Mouse (Mus musculus) stomach, embryonic 14.5 days (tissue): ENCODE measurements around the gene Abcb5. TPM values are rescaled to one million over a fixed set of nuclear protein-coding genes. Genes with fewer than 3 reads are reported as not detected.

Source experiments
- ATAC-seq: fragments of 200-750 bp; cut with Nextera tagmentation; 2 replicates; pipeline ENCODE4 v1.8.0; 2017; ENCODE audit warnings: low read depth, moderate TSS enrichment; ENCODE audit not compliant: insufficient number of reproducible peaks, insufficient read depth, low FRiP score
- H3K27ac ChIP-seq: fragments of 300-500 bp; sonication (generic); 2 replicates; pipeline ENCODE4 v1.5.1; 2014; ENCODE audit warnings: mild to moderate bottlenecking, low read length, moderate library complexity, mixed read lengths
- H3K27me3 ChIP-seq: fragments of 300-500 bp; sonication (generic); 2 replicates; pipeline ENCODE4 v1.6.1; 2014; ENCODE audit warnings: low read length, control low read depth, mixed read lengths; ENCODE audit not compliant: control insufficient read depth, insufficient read depth
- H3K36me3 ChIP-seq: fragments of 300-500 bp; sonication (generic); 2 replicates; pipeline ENCODE4 v1.6.1; 2014; ENCODE audit warnings: mild to moderate bottlenecking, control low read depth, low read length, moderate library complexity, mixed read lengths; ENCODE audit not compliant: control insufficient read depth, insufficient read depth
- H3K4me1 ChIP-seq: fragments of 300-500 bp; sonication (generic); 2 replicates; pipeline ENCODE4 v1.6.1; 2014; ENCODE audit warnings: low read length, control low read depth, mixed read lengths; ENCODE audit not compliant: control insufficient read depth, insufficient read depth
- H3K4me2 ChIP-seq: fragments of 300-500 bp; sonication (generic); replicated peaks from 2 replicates; pipeline ENCODE4 v1.6.1; 2014; ENCODE audit warnings: low read depth, low read length, control low read depth
- H3K4me3 ChIP-seq: fragments of 300-500 bp; sonication (generic); 2 replicates; pipeline ENCODE4 v1.5.1; 2014; ENCODE audit warnings: low read depth, low read length, control low read depth
- H3K9ac ChIP-seq: fragments of 300-500 bp; sonication (generic); replicated peaks from 2 replicates; pipeline ENCODE4 v1.6.1; 2014; ENCODE audit warnings: low read depth, mild to moderate bottlenecking, control low read depth, low read length, moderate library complexity, mixed read lengths
- H3K9me3 ChIP-seq: fragments of 300-500 bp; sonication (generic); 2 replicates; pipeline ENCODE4 v1.6.1; 2016; ENCODE audit warnings: low read depth, low read length, control low read depth; ENCODE audit not compliant: control insufficient read depth
- WGBS: fragments of 180-500 bp; shearing (Covaris S2); extraction: QIAGEN DNeasy Blood & Tissue Kit; methylation state at CpG from one replicate; pipeline ENCODE4 v1.1.7; 2014; 5-methylcytosine and 5-hydroxymethylcytosine counted together
- polyA plus RNA-seq: library from polyadenylated mRNA; unstranded; fragments of >200 nt; fragmentation: Nextera tagmentation; extraction: Ambion mirVana; gene quantifications from 2 replicates; pipeline ENCODE4 v1.2.1, GENCODE M21; 2014

Gene Abcb5
- polyA plus RNA-seq, 1 experiment from 2014 or later: not detected

- WGBS: 74% methylated on average over 2 of the region's 2 CpGs
- H3K27ac ChIP-seq: no peak overlapping the region
- H3K4me1 ChIP-seq: no peaks in the 10 kb centered on the region
- no peak for ATAC-seq
- H3K36me3 ChIP-seq: no peaks in the 10 kb centered on the region
- H3K27me3 ChIP-seq: no peaks in the 10 kb centered on the region
- no peaks in the 10 kb centered on the region for H3K9me3 ChIP-seq
- H3K9ac ChIP-seq: no peak overlapping the region
- no peak overlapping the region for H3K4me3 ChIP-seq
- no peak overlapping the region for H3K4me2 ChIP-seq
These were observed 55.9 kb downstream of the Abcb5 start for GRCm38 (mm10) chr12:118910360-118910759.

- Histone ChIP-seq H3K9me3 (no peaks in the 10 kb centered on the region), H3K27ac (no peak overlapping the region), H3K4me2 (no peak overlapping the region), H3K9ac (no peak overlapping the region), H3K27me3 (no peaks in the 10 kb centered on the region), H3K4me3 (no peak overlapping the region), H3K36me3 (no peaks in the 10 kb centered on the region), H3K4me1 (no peaks in the 10 kb centered on the region; the same call in 1 of the 2 replicates)
- WGBS: 28% methylated on average over 5 of the region's 5 CpGs
- no peak; the same call in 1 of the 2 replicates for ATAC-seq
These were observed 64.0 kb downstream of the Abcb5 start for GRCm38 (mm10) chr12:118902249-118902648.

- no peaks in the 10 kb centered on the region for H3K27me3 ChIP-seq
- 43% methylated on average over 2 of the region's 2 CpGs for WGBS
- ATAC-seq: peak; percentile 42; the same call in 1 of the 2 replicates
- no peaks in the 10 kb centered on the region for H3K36me3 ChIP-seq
- H3K4me3 ChIP-seq: no peak overlapping the region
- no peaks in the 10 kb centered on the region for H3K9me3 ChIP-seq
- H3K27ac ChIP-seq: no peak overlapping the region
- H3K9ac ChIP-seq: no peak overlapping the region
- H3K4me2 ChIP-seq: no peak overlapping the region
- H3K4me1 ChIP-seq: no peaks in the 10 kb centered on the region
These were observed 78.3 kb downstream of the Abcb5 start for GRCm38 (mm10) chr12:118887964-118888363.

- no peak for ATAC-seq
- no peaks in the 10 kb centered on the region for H3K36me3 ChIP-seq
- H3K4me2 ChIP-seq: no peak overlapping the region
- no peak overlapping the region for H3K4me3 ChIP-seq
- H3K27me3 ChIP-seq: no peaks in the 10 kb centered on the region
- H3K9ac ChIP-seq: no peak overlapping the region
- no peaks in the 10 kb centered on the region for H3K9me3 ChIP-seq
- no peak overlapping the region for H3K27ac ChIP-seq
- no peaks in the 10 kb centered on the region for H3K4me1 ChIP-seq
These were observed 83.4 kb downstream of the Abcb5 start for GRCm38 (mm10) chr12:118882790-118883189.

GRCm38 (mm10) chr12:118872673-118873072, 93.5 kb downstream of the Abcb5 start:
- H3K4me2 ChIP-seq: no peak overlapping the region
- no peak overlapping the region for H3K9ac ChIP-seq
- H3K9me3 ChIP-seq: no peaks in the 10 kb centered on the region
- no peak for ATAC-seq
- 58% methylated on average over 8 of the region's 8 CpGs for WGBS
- no peak overlapping the region for H3K27ac ChIP-seq
- H3K27me3 ChIP-seq: no peaks in the 10 kb centered on the region
- H3K4me1 ChIP-seq: no peaks in the 10 kb centered on the region
- no peak overlapping the region for H3K4me3 ChIP-seq
- no peaks in the 10 kb centered on the region for H3K36me3 ChIP-seq

GRCm38 (mm10) chr12:118856151-118856550, 110.1 kb downstream of the Abcb5 start:
- H3K9me3 ChIP-seq: no peaks in the 10 kb centered on the region
- no peak for ATAC-seq
- no peaks in the 10 kb centered on the region for H3K36me3 ChIP-seq
- no peak overlapping the region for H3K4me3 ChIP-seq
- peaks cover 36% of the 10 kb centered on the region for H3K27me3 ChIP-seq
- 2% methylated on average over 7 of the region's 7 CpGs for WGBS
- H3K27ac ChIP-seq: no peak overlapping the region
- no peak overlapping the region for H3K4me2 ChIP-seq
- H3K4me1 ChIP-seq: 0 out of 2 replicates have a peak, but pooled peaks cover 5% of the 10 kb centered on the region
- H3K9ac ChIP-seq: no peak overlapping the region

- Histone ChIP-seq H3K4me3 (peak overlapping the region; percentile 30), H3K9me3 (no peaks in the 10 kb centered on the region), H3K9ac (no peak overlapping the region), H3K27ac (no peak overlapping the region), H3K36me3 (no peaks in the 10 kb centered on the region), H3K4me2 (peak overlapping the region; percentile 51), H3K4me1 (0 out of 2 replicates have a peak, but pooled peaks cover 5% of the 10 kb centered on the region), H3K27me3 (peaks cover 40% of the 10 kb centered on the region)
- under 1% methylated on average over 34 of the region's 34 CpGs for WGBS
- peak; percentile 96 for ATAC-seq
These were observed 111.3 kb downstream of the Abcb5 start for GRCm38 (mm10) chr12:118854831-118855453.

GRCm38 (mm10) chr12:118854401-118854800, 111.8 kb downstream of the Abcb5 start:
- Histone ChIP-seq H3K9ac (no peak overlapping the region), H3K4me3 (peak overlapping the region; percentile 30), H3K36me3 (no peaks in the 10 kb centered on the region), H3K27ac (no peak overlapping the region), H3K27me3 (peaks cover 43% of the 10 kb centered on the region), H3K4me1 (0 out of 2 replicates have a peak, but pooled peaks cover 5% of the 10 kb centered on the region), H3K9me3 (no peaks in the 10 kb centered on the region), H3K4me2 (peak overlapping the region; percentile 51)
- WGBS: 5% methylated on average over 10 of the region's 10 CpGs
- ATAC-seq: no peak

GRCm38 (mm10) chr12:118853331-118853730, 112.9 kb downstream of the Abcb5 start:
- Histone ChIP-seq H3K9ac (no peak overlapping the region), H3K4me1 (0 out of 2 replicates have a peak, but pooled peaks cover 11% of the 10 kb centered on the region), H3K27ac (no peak overlapping the region), H3K27me3 (peaks cover 53% of the 10 kb centered on the region), H3K4me3 (no peak overlapping the region), H3K9me3 (no peaks in the 10 kb centered on the region), H3K4me2 (no peak overlapping the region), H3K36me3 (no peaks in the 10 kb centered on the region)
- ATAC-seq: no peak
- 10% methylated on average over 3 of the region's 3 CpGs for WGBS
